Mouse (Mus musculus): ENCODE results near the gene Mfsd10. TPM values are rescaled to one million over a fixed set of nuclear protein-coding genes. Genes with fewer than 3 reads are reported as not detected.
"Not testable (repeated sequence)": the region's sequence is repeated elsewhere in the genome, so short reads cannot be mapped to it uniquely, and the experiment has no call there.

Gene Mfsd10
- polyA plus RNA-seq, 1 experiment: 86.1 TPM

DNA sequence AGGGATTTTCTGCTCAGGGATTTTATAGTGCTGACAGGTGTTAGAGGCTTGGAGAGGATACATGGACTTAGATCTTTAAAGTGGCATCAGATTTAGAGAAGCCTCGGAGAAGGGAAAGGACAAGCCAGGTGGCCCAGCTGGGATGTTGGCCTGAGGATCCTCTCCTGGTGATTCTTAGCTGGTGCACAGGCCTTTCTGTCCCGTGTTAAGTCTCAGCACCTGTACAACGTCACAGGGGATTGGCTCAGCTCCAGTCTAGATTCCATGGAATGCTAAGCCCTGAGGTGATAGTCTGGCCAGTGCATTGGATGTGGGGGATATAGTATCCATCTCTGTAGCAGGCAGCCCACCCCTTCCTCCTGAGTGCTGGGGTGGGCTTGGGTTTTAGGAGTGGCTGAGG is 28.8 kb downstream of the Mfsd10 start:
- WGBS: 61% methylated on average over 3 of the region's 3 CpGs

DNA sequence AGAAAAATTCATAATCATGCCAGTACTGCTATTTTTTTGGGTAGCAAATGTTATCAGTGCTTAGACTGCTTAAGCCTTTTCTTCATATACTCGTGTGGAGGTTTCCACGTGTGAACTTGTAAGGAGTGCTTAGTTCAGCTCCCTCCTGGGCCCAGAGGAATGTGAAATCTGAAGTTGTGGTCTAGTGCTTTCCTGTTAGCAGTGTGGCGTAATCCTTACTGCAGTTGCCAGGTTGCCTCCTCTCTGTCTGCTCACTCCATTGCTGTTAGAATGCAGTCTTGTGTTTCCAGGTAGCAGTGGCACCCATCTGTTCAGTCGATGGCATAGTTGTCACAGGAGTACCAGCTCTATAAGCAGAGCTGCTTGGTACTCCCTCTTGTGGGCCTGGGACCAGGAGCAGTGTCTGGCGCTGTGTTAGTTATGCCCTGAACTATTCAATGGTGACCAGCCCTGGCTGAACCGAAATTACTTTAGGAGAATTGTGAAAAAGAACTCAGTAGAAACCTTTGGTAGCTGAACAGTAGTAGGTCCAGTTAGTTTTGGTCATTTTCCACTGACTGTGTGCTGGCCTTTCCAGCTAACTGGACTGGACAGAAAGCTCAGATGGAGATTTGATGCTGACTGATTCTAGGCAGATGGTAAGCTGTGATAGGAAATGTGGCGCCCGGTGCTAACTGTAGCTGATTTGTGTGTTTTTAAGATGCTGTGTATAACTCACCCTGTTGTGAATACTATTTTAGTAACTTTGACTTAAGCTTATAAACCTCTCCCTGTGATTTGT is 29.7 kb downstream of the Mfsd10 start:
- 82% methylated on average over 8 of the region's 8 CpGs for WGBS
- no peak for DNase-seq (ENCODE audit: low read depth, low spot score)

More for the DNA sequence above, 28.8 kb downstream of the Mfsd10 start:
- no peak for DNase-seq (ENCODE audit: low read depth, low spot score)

GRCm38 (mm10) chr5:34604576-34604975 is 32.4 kb downstream of the Mfsd10 start:
- no peak for DNase-seq (ENCODE audit: low read depth, low spot score)
- 93% methylated on average over 5 of the region's 5 CpGs for WGBS

DNA sequence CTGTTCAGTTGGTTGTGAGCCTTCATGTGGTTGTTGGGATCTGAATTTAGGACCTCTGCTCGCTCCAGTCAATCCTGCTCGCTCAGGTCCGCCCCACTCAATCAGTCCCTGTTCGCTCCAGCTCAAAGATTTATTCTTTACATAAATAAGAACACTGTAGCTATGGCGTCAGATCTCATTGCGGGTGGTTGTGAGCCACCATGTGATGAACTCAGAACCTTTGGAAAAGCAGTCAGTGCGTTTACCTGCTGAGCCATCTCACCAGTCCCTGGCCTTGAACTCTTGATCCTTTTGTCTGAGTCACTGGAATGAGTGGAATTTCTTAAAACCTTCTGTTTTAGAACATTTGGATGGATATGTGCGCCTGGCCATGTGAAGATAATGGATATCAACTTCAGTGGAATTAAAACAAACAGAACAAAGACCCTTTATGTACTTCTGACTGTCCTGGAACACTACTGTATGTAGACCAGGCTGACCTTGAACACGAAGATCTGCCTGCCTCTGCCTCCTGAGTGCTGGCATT is 43.7 kb downstream of the Mfsd10 start:
- 95% methylated on average over 9 of the region's 9 CpGs for WGBS
- no peak for DNase-seq (ENCODE audit: low read depth, low spot score)

GRCm38 (mm10) chr5:34592666-34593065 is 44.3 kb downstream of the Mfsd10 start:
- WGBS: 93% methylated on average over 6 of the region's 6 CpGs
- DNase-seq (ENCODE audit: low read depth, low spot score): no peak

DNA sequence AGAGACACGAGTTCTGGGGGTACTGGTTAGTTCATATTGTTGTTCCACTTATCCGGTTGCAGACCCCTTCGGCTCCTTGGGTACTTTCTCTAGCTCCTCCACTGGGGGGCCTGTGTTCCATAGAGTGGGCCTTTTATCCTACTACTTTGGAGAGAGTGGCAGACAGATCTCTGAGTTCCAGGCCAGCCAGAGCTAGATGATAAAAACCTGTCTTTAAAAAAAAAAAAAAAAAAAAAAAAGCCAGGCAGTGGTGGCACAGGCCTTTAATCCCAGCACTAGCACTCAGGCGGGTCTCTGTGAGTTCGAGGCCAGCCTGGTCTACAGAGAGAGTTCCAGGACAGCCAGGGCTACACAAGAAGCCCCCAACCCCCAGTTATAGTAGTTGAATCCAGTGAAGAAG is 44.8 kb downstream of the Mfsd10 start:
- not testable (repeated sequence) for DNase-seq (ENCODE audit: low read depth, low spot score)
- WGBS: 91% methylated on average over 5 of the region's 5 CpGs

- no peak for DNase-seq (ENCODE audit: low read depth, low spot score)
- WGBS: 79% methylated on average over 5 of the region's 5 CpGs
Observed at GRCm38 (mm10) chr5:34591388-34592004, 45.5 kb downstream of the Mfsd10 start.

DNA sequence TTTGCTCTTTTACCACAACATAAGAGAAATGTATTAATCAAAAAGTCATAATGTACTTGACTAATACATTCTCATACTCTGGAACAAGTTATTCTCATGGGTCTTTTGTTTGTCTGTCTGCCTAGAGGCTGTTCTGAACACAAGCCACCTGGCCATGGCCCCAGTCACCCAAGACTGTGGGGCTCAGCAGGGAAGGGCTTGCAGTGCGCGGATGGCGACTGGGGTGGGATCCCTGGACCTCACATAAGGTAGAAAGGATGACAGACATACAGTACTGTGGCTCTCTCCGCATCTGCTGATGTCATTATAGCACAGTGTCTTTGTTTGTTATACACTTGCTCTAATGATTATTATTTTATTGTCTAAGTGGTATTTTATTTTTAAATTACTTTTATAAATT is 46.3 kb downstream of the Mfsd10 start:
- WGBS: 74% methylated on average over 4 of the region's 4 CpGs

GRCm38 (mm10) chr5:34590059-34590458 is 47.0 kb downstream of the Mfsd10 start:
- WGBS: 54% methylated on average over 5 of the region's 5 CpGs
- DNase-seq (ENCODE audit: low read depth, low spot score): no peak

More for the DNA sequence above, 46.3 kb downstream of the Mfsd10 start:
- no peak for DNase-seq (ENCODE audit: low read depth, low spot score)

GRCm38 (mm10) chr5:34587881-34588280 is 49.1 kb downstream of the Mfsd10 start:
- WGBS: 80% methylated on average over 5 of the region's 5 CpGs
- no peak for DNase-seq (ENCODE audit: low read depth, low spot score)

GRCm38 (mm10) chr5:34585216-34585615 is 51.8 kb downstream of the Mfsd10 start:
- WGBS: 71% methylated on average over 5 of the region's 5 CpGs

More at GRCm38 (mm10) chr5:34585216-34585615, 51.8 kb downstream of the Mfsd10 start:
- no peak for DNase-seq (ENCODE audit: low read depth, low spot score)

Other genes with a start within 250 kb of the Mfsd10 start
- gene Tnip2, start 123.2 kb downstream of the Mfsd10 start, polyA plus RNA-seq (2012; rRNA removed): 11.5 and 13.4 TPM in 2 replicates
- 15.0 and 15.4 TPM in 2 replicates for gene Sh3bp2, start 111.4 kb downstream of the Mfsd10 start, polyA plus RNA-seq (2012; rRNA removed)
- gene Add1, start 63.5 kb downstream of the Mfsd10 start, polyA plus RNA-seq (2012; rRNA removed): 145 and 149 TPM in 2 replicates
- 9.2 and 9.8 TPM in 2 replicates for gene Nop14, start 22.9 kb upstream of the Mfsd10 start, polyA plus RNA-seq (2012; rRNA removed)
- 0.41 and 0.48 TPM in 2 replicates for gene Grk4, start 23.2 kb upstream of the Mfsd10 start, polyA plus RNA-seq (2012; rRNA removed)
- gene Htt, start 124.5 kb upstream of the Mfsd10 start, polyA plus RNA-seq (2012; rRNA removed): 8.3 and 12.8 TPM in 2 replicates